Mouse (Mus musculus): ENCODE data around the gene Trpm1. TPM values are rescaled to one million over a fixed set of nuclear protein-coding genes. Genes with fewer than 3 reads are reported as not detected.

The Trpm1 gene
- polyA plus RNA-seq, 1 experiment from 2014 or later, result 0.19 TPM

GRCm38 (mm10) chr7:64237747-64238146, 84.1 kb downstream of the Trpm1 start:
- Histone ChIP-seq H3K9me3 (ENCODE audit: control insufficient read depth, low read length) (no peaks in the 10 kb centered on the region), H3K36me3 (ENCODE audit: control insufficient read depth, insufficient read depth, low read length) (no peaks in the 10 kb centered on the region), H3K9ac (ENCODE audit: low read depth, low read length) (no peak overlapping the region), H3K4me3 (ENCODE audit: low read length) (no peak overlapping the region), H3K4me1 (ENCODE audit: control insufficient read depth, insufficient read depth, low read depth, low read length) (no peaks in the 10 kb centered on the region), H3K27me3 (replicated peaks; ENCODE audit: control insufficient read depth, insufficient read depth, low read length) (no peaks in the 10 kb centered on the region), H3K27ac (ENCODE audit: low read depth, low read length) (no peak overlapping the region), H3K4me2 (ENCODE audit: low read length) (no peak overlapping the region)
- ATAC-seq, result no peak
- WGBS, result 90% methylated on average over 8 of the region's 8 CpGs

DNA sequence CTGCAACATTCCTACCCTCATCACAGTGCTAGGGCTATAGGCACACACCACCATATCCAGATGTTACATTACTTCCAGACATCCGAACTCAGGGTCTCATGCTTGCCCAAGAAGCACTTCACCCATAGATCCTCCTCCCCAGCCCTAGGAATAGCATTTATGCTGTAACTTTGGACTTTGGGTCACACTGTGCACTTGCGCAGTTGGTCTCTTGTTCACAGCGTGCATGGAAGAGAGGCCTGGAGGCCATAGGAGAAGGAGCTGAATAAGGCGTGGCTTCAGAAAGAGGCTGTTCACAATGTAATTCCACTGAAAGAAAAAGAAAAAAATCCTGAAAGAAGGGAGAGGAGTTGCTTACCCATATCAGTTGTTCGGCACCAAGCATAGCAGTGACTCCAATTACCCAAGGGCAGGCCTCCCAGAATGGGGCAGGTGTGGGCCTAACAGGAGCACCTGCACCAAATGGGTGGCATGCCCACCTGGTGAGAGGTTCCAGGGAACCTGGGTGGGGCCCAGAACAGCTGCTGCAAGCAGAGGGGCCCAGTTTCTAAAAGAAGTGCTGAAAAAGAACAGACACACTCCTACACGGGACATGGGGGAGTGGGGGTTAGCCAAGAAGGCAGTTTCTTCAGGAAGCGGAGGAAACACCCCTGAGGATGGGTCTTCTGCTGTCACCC, 84.9 kb downstream of the Trpm1 start:
- H3K9me3 ChIP-seq (ENCODE audit: control insufficient read depth, low read length), result no peaks in the 10 kb centered on the region
- 92% methylated on average over 7 of the region's 7 CpGs for WGBS
- no peaks in the 10 kb centered on the region for H3K36me3 ChIP-seq (ENCODE audit: control insufficient read depth, insufficient read depth, low read length)
- no peak for ATAC-seq
- H3K9ac ChIP-seq (ENCODE audit: low read depth, low read length), result no peak overlapping the region
- H3K27ac ChIP-seq (ENCODE audit: low read depth, low read length), result no peak overlapping the region
- no peak overlapping the region for H3K4me2 ChIP-seq (ENCODE audit: low read length)
- no peaks in the 10 kb centered on the region for H3K4me1 ChIP-seq (ENCODE audit: control insufficient read depth, insufficient read depth, low read depth, low read length)
- no peaks in the 10 kb centered on the region for H3K27me3 ChIP-seq (replicated peaks; ENCODE audit: control insufficient read depth, insufficient read depth, low read length)
- no peak overlapping the region for H3K4me3 ChIP-seq (ENCODE audit: low read length)

- no peaks in the 10 kb centered on the region for H3K27me3 ChIP-seq (replicated peaks; ENCODE audit: control insufficient read depth, insufficient read depth, low read length)
- no peak overlapping the region for H3K27ac ChIP-seq (ENCODE audit: low read depth, low read length)
- H3K36me3 ChIP-seq (ENCODE audit: control insufficient read depth, insufficient read depth, low read length), result no peaks in the 10 kb centered on the region
- no peak overlapping the region for H3K9ac ChIP-seq (ENCODE audit: low read depth, low read length)
- no peaks in the 10 kb centered on the region for H3K4me1 ChIP-seq (ENCODE audit: control insufficient read depth, insufficient read depth, low read depth, low read length)
- no peaks in the 10 kb centered on the region for H3K9me3 ChIP-seq (ENCODE audit: control insufficient read depth, low read length)
- no peak overlapping the region for H3K4me3 ChIP-seq (ENCODE audit: low read length)
- no peak overlapping the region for H3K4me2 ChIP-seq (ENCODE audit: low read length)
- WGBS, result 83% methylated on average over 9 of the region's 9 CpGs
- ATAC-seq, result no peak
Observed at GRCm38 (mm10) chr7:64239138-64239805, 85.6 kb downstream of the Trpm1 start.

DNA sequence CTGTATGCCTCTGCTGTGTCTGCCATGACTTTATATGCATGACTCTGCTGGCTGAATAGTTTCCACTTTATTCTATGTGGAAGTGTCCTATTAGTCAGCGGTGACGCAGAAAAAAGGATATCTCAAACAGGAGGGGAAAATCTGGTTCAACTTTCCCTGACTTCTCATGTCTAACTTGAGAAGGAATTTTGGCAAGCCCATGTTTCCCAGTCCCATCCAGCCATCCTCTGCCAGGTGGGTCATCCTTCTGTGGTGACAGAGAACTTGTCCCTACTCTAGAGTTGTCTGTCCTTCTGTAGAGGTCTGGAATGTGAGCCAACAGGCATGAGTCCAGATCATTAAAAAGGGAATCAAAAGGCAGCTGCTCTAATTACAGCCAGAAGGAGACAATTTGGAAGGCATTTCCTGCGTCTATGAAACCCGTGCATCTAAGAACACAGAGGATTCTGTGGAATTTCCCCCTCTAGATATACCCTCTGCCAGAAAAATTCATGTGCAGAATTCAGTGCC, 86.2 kb downstream of the Trpm1 start:
- no peak overlapping the region for H3K4me2 ChIP-seq (ENCODE audit: low read length)
- no peaks in the 10 kb centered on the region for H3K36me3 ChIP-seq (ENCODE audit: control insufficient read depth, insufficient read depth, low read length)
- no peak for ATAC-seq
- H3K27me3 ChIP-seq (replicated peaks; ENCODE audit: control insufficient read depth, insufficient read depth, low read length), result no peaks in the 10 kb centered on the region
- no peak overlapping the region for H3K9ac ChIP-seq (ENCODE audit: low read depth, low read length)
- 72% methylated on average over 4 of the region's 4 CpGs for WGBS
- no peaks in the 10 kb centered on the region for H3K4me1 ChIP-seq (ENCODE audit: control insufficient read depth, insufficient read depth, low read depth, low read length)
- H3K27ac ChIP-seq (ENCODE audit: low read depth, low read length), result no peak overlapping the region
- no peak overlapping the region for H3K4me3 ChIP-seq (ENCODE audit: low read length)
- no peaks in the 10 kb centered on the region for H3K9me3 ChIP-seq (ENCODE audit: control insufficient read depth, low read length)

DNA sequence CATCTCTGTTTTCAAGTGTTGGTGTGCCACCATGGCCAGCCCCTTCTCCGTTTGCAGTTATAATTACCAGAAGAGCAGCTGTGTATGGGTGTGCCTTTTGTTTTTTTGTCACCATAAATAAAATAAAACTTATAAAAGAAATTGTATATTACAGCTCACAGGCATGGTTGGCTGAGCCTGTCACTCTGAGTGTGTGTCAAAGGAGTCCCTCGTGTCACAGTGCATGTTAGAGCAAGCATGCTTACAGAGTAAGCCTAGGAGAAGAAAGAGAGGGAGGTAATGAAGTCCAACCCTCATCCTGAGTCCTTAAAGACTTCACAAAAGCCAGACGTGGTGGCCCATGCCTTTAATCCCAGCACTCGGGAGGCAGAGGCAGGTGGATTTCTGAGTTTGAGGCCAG, 88.8 kb downstream of the Trpm1 start:
- Histone ChIP-seq H3K27ac (ENCODE audit: low read depth, low read length) (no peak overlapping the region), H3K27me3 (replicated peaks; ENCODE audit: control insufficient read depth, insufficient read depth, low read length) (no peaks in the 10 kb centered on the region), H3K4me1 (ENCODE audit: control insufficient read depth, insufficient read depth, low read depth, low read length) (no peaks in the 10 kb centered on the region), H3K4me2 (ENCODE audit: low read length) (no peak overlapping the region), H3K9me3 (ENCODE audit: control insufficient read depth, low read length) (no peaks in the 10 kb centered on the region), H3K9ac (ENCODE audit: low read depth, low read length) (no peak overlapping the region), H3K36me3 (ENCODE audit: control insufficient read depth, insufficient read depth, low read length) (no peaks in the 10 kb centered on the region), H3K4me3 (ENCODE audit: low read length) (no peak overlapping the region)
- WGBS, result 76% methylated on average over 4 of the region's 4 CpGs
- no peak for ATAC-seq

- Histone ChIP-seq H3K4me2 (ENCODE audit: low read length) (no peak overlapping the region), H3K9me3 (ENCODE audit: control insufficient read depth, low read length) (no peaks in the 10 kb centered on the region), H3K27ac (ENCODE audit: low read depth, low read length) (no peak overlapping the region), H3K4me3 (ENCODE audit: low read length) (no peak overlapping the region), H3K9ac (ENCODE audit: low read depth, low read length) (no peak overlapping the region), H3K27me3 (replicated peaks; ENCODE audit: control insufficient read depth, insufficient read depth, low read length) (no peaks in the 10 kb centered on the region), H3K36me3 (ENCODE audit: control insufficient read depth, insufficient read depth, low read length) (no peaks in the 10 kb centered on the region), H3K4me1 (ENCODE audit: control insufficient read depth, insufficient read depth, low read depth, low read length) (no peaks in the 10 kb centered on the region)
- ATAC-seq, result peak; percentile 56; the same call in 1 of the 2 replicates
- WGBS, result 72% methylated on average over 6 of the region's 6 CpGs
Observed at GRCm38 (mm10) chr7:64244371-64244770, 90.7 kb downstream of the Trpm1 start.

DNA sequence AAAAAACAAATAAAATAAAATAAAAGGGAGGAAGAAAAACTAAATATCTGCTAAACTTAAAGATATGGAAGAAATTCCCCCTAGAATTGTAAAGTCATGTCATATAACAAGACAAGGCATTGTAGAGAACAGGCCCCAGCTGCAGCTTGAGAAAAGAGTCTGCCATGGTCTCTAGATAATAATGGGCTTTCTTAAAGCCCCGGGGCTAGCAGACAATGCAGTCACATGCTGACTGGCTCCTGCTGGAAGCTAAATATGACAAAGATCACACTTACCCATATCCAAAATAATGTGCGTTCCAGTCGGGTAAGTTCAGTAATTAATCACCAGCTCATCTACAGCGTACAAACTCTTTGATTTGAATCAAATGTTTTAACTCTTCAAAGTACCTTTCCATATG, 93.1 kb downstream of the Trpm1 start:
- ATAC-seq, result no peak
- 32% methylated on average over 4 of the region's 4 CpGs for WGBS
- no peak overlapping the region for H3K4me2 ChIP-seq (ENCODE audit: low read length)
- no peak overlapping the region for H3K4me3 ChIP-seq (ENCODE audit: low read length)
- H3K9ac ChIP-seq (ENCODE audit: low read depth, low read length), result no peak overlapping the region
- no peaks in the 10 kb centered on the region for H3K27me3 ChIP-seq (replicated peaks; ENCODE audit: control insufficient read depth, insufficient read depth, low read length)
- no peaks in the 10 kb centered on the region for H3K36me3 ChIP-seq (ENCODE audit: control insufficient read depth, insufficient read depth, low read length)
- no peak overlapping the region for H3K27ac ChIP-seq (ENCODE audit: low read depth, low read length)
- H3K4me1 ChIP-seq (ENCODE audit: control insufficient read depth, insufficient read depth, low read depth, low read length), result no peaks in the 10 kb centered on the region
- H3K9me3 ChIP-seq (ENCODE audit: control insufficient read depth, low read length), result no peaks in the 10 kb centered on the region

DNA sequence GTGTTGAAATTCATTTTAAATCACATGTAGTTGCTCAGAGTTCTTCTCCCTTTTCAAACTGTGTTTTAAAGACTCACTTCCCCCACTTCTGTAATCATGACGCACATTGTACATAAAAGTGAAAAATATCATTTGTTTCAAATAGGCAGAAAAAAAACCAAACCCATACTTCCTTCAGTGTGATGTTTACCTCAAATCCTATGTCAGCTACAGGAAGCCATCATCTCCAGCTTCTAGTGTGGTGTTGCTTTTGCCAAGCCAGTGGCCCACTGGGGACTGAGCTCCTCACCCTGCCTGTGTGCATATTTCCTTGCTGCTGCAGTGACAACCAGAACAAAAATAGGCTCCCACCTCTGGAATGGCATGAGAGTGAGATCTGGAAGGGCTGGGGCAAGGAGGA, 94.7 kb downstream of the Trpm1 start:
- no peak for ATAC-seq
- 91% methylated on average over 1 of the region's 1 CpGs for WGBS

GRCm38 (mm10) chr7:64249715-64250114, 96.1 kb downstream of the Trpm1 start:
- H3K27me3 ChIP-seq (replicated peaks; ENCODE audit: control insufficient read depth, insufficient read depth, low read length), result no peaks in the 10 kb centered on the region
- 79% methylated on average over 4 of the region's 4 CpGs for WGBS
- H3K9me3 ChIP-seq (ENCODE audit: control insufficient read depth, low read length), result no peaks in the 10 kb centered on the region
- H3K9ac ChIP-seq (ENCODE audit: low read depth, low read length), result no peak overlapping the region
- no peak overlapping the region for H3K4me2 ChIP-seq (ENCODE audit: low read length)
- H3K27ac ChIP-seq (ENCODE audit: low read depth, low read length), result no peak overlapping the region
- no peaks in the 10 kb centered on the region for H3K36me3 ChIP-seq (ENCODE audit: control insufficient read depth, insufficient read depth, low read length)
- no peak for ATAC-seq
- H3K4me1 ChIP-seq (ENCODE audit: control insufficient read depth, insufficient read depth, low read depth, low read length), result no peaks in the 10 kb centered on the region
- no peak overlapping the region for H3K4me3 ChIP-seq (ENCODE audit: low read length)

More for the DNA sequence above, 94.7 kb downstream of the Trpm1 start:
- no peak overlapping the region for H3K4me2 ChIP-seq (ENCODE audit: low read length)
- H3K36me3 ChIP-seq (ENCODE audit: control insufficient read depth, insufficient read depth, low read length), result no peaks in the 10 kb centered on the region
- no peak overlapping the region for H3K9ac ChIP-seq (ENCODE audit: low read depth, low read length)
- H3K4me1 ChIP-seq (ENCODE audit: control insufficient read depth, insufficient read depth, low read depth, low read length), result no peaks in the 10 kb centered on the region
- H3K4me3 ChIP-seq (ENCODE audit: low read length), result no peak overlapping the region
- no peaks in the 10 kb centered on the region for H3K27me3 ChIP-seq (replicated peaks; ENCODE audit: control insufficient read depth, insufficient read depth, low read length)
- no peaks in the 10 kb centered on the region for H3K9me3 ChIP-seq (ENCODE audit: control insufficient read depth, low read length)
- H3K27ac ChIP-seq (ENCODE audit: low read depth, low read length), result no peak overlapping the region

Measured in hindbrain, embryonic 16.5 days (tissue).